Mouse (Mus musculus): ENCODE measurements around the gene Ralgapa2. TPM values are rescaled to one million over a fixed set of nuclear protein-coding genes. Genes with fewer than 3 reads are reported as not detected.

Gene Ralgapa2
- polyA plus RNA-seq, 1 experiment from 2014 or later, result 11.8 TPM

GRCm38 (mm10) chr2:146197947-146198346, 314.2 kb downstream of the Ralgapa2 start:
- DNase-seq (ENCODE audit: low spot score) (peak; percentile 26), ATAC-seq (replicated peaks; ENCODE audit: low FRiP score) (no peak)
- WGBS, result 87% methylated on average over 7 of the region's 7 CpGs
- Histone ChIP-seq H3K4me1 (replicated peaks; ENCODE audit: control insufficient read depth, insufficient read depth, low read length) (no peaks in the 10 kb centered on the region), H3K36me3 (ENCODE audit: control insufficient read depth, insufficient read depth, low read length) (no peaks in the 10 kb centered on the region; the same call in 1 of the 2 replicates), H3K27ac (ENCODE audit: low read depth, low read length) (no peak overlapping the region), H3K27me3 (ENCODE audit: control insufficient read depth, insufficient read depth, low read length) (no peaks in the 10 kb centered on the region), H3K9me3 (ENCODE audit: control insufficient read depth, low read length) (no peaks in the 10 kb centered on the region), H3K4me2 (ENCODE audit: low read depth, low read length, severe bottlenecking) (no peak overlapping the region), H3K4me3 (ENCODE audit: low read depth, low read length) (no peak overlapping the region), H3K9ac (ENCODE audit: low read length) (no peak overlapping the region)

GRCm38 (mm10) chr2:146196126-146196525, 316.0 kb downstream of the Ralgapa2 start:
- H3K27ac ChIP-seq (ENCODE audit: low read depth, low read length), result no peak overlapping the region
- H3K27me3 ChIP-seq (ENCODE audit: control insufficient read depth, insufficient read depth, low read length), result no peaks in the 10 kb centered on the region
- H3K9ac ChIP-seq (ENCODE audit: low read length), result no peak overlapping the region
- ATAC-seq (replicated peaks; ENCODE audit: low FRiP score) (no peak), DNase-seq (ENCODE audit: low spot score) (peak; percentile 28)
- H3K9me3 ChIP-seq (ENCODE audit: control insufficient read depth, low read length), result no peaks in the 10 kb centered on the region
- no peak overlapping the region for H3K4me2 ChIP-seq (ENCODE audit: low read depth, low read length, severe bottlenecking)
- no peaks in the 10 kb centered on the region; the same call in 1 of the 2 replicates for H3K36me3 ChIP-seq (ENCODE audit: control insufficient read depth, insufficient read depth, low read length)
- H3K4me3 ChIP-seq (ENCODE audit: low read depth, low read length), result no peak overlapping the region
- no peaks in the 10 kb centered on the region for H3K4me1 ChIP-seq (replicated peaks; ENCODE audit: control insufficient read depth, insufficient read depth, low read length)
- WGBS, result 93% methylated on average over 11 of the region's 11 CpGs
